Mouse (Mus musculus) granulocyte monocyte progenitor cell, adult 5-6 weeks (primary cell): Measurements from ENCODE around the gene Ets2. TPM values are rescaled to one million over a fixed set of nuclear protein-coding genes. Genes with fewer than 3 reads are reported as not detected.

ENCODE experiments used
- ATAC-seq: replicated peaks from 2 replicates; pipeline ENCODE4 v1.8.0; 2016; ENCODE audit warnings: mild to moderate bottlenecking, moderate TSS enrichment, inconsistent platforms; ENCODE audit not compliant: poor library complexity, severe bottlenecking
- total RNA-seq, 2 experiments: library from RNA; stranded (forward) in 1 of 2; stranded (reverse) in 1 of 2; fragments of 200-712, 200-1000 nt in 1 of 2; fragments of >200 nt in 1 of 2; fragmentation: Nextera tagmentation in 1 of 2; gene quantifications; 2 replicates each; pipeline ENCODE4 v1.2.3; 2014 to 2017

Gene Ets2
- total RNA-seq, 2 experiments from 2014 or later: 7.0 to 7.4 TPM

- ATAC-seq: no peak
Observed at GRCm38 (mm10) chr16:95726802-95727201, 24.9 kb downstream of the Ets2 start.

DNA sequence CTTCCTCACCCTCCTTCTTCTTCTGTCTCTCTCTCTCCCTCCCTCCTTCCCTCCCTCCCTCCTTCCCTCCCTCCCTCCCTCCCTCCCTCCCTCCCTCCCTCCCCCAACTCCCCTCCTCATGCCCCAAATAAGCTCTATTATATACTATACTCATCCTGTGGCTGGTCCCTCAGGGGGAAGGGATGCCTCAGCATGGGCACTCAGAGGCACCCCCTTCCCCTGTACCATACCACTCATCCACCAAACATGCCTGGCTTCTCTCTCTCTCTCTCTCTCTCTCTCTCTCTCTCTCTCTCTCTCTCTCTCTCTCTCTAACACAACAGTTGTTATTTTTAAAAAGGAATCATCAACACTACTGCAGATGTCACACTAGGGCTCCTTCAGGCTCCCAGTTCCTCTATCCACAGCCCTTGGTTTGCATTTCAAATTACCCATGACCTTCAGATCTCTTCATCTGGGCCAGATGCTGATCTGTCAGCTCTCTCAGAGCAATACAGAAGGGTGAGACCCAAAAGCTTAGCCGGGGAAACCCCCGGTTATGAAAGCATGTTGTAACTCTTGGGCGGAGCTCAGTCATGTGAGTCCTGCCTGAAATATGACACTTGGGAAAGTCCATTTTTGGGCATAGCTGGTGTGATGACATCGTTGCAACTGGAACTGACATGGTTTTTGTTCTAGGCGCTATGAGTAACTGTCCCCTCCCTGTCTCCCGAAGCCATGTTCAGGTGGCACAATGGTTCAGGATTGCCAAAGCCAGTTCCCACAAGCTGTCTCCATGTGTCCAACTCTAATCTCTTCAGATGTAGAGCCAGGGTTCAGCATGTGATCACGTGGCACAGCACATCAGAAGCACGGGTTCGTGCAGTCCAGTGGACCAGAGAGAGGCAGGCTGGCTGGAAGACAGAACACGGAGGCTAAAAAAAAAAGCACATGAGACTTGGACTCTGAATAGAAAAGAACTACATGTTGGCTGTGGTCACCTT lies 26.9 kb downstream of the Ets2 start:
- peak; percentile 94 for ATAC-seq

GRCm38 (mm10) chr16:95729775-95730174 lies 27.9 kb downstream of the Ets2 start:
- no peak for ATAC-seq

DNA sequence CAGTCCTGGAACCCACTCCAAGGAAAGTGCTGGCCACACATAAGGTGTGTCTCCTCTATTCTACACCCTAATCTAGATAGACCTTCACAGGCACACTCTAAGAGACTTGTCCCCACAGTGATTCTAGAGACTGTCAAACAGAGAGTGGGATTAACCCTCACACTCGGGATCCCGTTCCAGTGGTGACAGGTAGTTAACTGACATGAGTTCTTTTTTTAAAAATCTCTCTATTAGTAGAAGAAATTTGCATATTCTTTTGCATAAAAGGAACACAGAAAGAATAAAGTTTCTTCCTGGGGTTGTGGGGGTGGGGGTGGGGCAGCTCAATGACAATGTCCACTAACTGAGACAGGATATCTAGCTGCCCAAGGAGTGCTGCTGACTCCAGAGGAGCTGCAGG lies 32.9 kb downstream of the Ets2 start:
- no peak for ATAC-seq

DNA sequence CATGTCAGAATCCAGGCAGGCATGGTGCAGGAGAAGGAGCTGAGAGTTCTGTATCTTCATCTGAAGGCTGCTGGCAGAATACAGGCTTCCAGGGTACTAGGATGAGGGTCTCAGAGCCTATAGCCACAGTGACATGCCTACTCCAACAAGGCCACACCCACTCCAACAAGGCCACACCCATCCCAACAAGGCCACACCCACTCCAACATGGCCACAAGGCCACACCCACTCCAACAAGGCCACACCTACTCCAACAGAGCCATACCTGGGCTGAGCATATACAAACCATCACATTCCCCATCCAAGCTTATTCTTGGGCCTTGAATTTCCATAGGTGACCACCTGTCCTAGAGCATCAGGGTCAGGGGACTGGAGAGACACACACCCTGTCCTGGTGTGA lies 34.2 kb downstream of the Ets2 start:
- ATAC-seq: no peak

DNA sequence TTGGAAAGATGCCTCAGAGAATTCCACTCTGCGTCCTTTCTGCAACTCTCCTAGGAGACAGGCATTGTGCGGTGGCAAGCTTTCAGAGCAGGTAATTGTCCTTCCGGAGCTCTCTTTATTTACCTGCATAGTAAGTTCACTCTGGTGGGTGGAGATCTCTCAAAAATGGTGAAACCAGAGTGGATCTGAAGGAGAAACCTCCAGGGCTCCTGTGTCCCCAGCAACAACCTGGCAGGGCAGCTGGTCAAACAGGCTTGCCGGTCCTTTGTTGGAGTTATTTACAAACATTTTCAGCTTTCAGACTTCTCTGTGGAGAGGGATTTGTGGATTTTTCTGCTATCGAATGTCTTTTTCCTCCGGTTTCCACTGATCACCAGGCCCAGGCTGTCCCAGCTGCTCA lies 34.6 kb downstream of the Ets2 start:
- ATAC-seq: no peak

DNA sequence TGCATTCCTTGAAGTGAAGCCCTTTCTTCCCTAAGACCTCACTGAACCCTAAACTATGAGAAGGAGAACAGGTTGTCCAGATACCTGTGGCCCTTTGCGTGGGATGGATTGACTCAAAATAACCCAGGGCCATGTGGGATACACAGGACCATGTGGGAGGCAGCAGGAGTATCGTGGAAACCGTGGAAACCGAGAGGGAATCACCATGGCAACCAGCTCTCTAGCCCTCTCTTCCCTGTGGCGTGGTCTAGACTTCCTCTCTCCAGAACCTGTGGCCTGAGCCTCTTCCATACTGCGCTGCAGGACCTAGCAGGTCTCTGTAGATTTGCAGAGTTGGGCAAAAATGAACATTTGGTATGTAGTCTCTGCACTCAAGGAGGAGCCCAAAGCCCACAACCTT lies 37.6 kb downstream of the Ets2 start:
- ATAC-seq: no peak

DNA sequence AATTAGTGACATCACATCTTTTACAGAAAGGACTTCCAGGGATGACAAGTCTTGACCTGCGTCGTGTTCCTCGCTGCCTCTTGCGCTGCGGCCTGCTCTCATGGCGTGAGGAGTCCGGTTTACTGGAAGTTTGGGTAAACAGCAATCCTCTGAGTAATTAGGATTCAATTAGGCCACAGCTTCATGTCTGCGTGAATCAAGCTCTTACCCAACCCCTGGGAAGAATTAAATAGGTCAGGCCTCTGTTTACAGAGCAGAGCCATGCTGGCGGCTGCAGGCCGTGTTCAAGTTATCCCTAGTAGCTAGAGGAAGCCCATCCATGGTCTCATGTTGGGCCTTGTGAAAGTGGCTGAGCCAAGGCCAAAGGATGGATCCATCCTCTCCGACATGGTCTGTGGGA lies 39.5 kb downstream of the Ets2 start:
- ATAC-seq: no peak

DNA sequence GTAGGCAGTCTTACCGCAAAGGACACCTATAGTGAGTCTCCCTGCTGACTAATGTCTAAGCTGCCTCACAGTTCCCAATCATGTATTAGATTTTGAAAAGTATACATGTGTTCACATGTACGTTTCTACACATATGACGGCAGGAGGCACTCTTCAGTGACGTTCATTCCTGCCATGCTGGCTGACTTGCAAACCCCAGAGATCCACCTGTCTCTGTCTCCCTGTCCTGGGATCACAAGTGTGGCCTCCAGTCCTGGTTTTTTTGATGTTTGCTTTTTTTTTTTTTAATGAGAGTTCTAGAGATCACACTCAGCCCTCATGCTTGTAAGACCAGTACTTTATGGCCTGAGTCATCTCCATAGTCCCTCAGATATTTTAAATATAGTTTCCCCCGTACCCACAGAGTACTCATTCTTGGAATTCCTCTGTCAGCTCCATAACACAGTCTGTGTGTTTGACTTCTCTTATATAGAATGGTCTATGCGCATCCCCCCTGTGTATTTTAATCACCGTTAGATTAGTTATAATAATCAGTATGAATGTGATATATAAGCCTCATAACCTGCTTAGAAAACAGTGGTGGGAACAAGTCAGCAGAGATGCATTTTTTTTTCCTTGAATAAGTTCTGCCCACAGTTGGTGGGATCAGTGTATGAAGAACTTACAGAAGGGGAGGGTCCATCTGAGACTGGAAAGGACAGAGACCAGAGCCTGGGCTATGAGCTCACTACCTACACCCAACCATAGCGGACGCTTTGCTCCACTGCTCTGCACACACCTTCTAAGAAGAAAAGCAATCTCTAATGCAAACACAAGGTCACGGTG lies 40.3 kb downstream of the Ets2 start:
- no peak for ATAC-seq

GRCm38 (mm10) chr16:95742740-95743030 lies 40.8 kb downstream of the Ets2 start:
- ATAC-seq: no peak

DNA sequence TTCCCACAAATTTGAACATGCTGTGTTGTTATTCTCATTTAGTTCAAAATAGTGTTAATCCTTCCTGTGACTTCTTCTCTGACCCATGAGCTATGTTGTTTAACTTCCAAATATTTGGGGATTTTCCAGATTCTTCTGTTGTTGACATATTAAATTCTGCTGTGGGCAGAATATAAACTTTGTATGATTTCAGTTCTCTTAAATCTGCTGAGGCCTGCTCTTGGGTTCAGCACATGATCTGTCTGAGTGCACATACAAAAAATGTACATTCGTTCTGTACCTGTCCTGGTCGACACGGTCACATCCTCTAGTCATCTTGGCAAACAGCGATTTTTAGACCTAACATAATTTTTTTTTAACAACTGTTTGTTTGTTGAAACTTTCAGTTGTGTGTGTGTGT lies 41.2 kb downstream of the Ets2 start:
- ATAC-seq: no peak

DNA sequence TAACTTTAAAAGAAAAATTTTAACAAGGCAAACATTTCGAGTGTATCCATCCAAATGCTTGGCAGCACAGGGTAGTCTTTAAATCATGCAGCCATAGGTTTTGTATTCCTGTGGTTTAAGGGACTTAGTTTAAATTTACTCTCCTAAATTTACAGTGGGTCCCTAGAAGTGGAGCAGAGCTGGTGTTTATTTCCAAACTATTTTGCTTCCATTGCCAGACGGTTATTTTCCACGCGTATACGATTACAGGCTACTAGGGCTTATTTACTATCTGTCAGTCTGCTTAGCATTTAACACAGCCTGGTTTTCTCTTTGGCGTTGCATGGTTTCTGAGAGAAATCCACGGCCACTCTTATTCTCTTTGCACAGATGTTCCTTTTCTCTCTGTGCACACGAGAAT lies 42.9 kb downstream of the Ets2 start:
- ATAC-seq: no peak

DNA sequence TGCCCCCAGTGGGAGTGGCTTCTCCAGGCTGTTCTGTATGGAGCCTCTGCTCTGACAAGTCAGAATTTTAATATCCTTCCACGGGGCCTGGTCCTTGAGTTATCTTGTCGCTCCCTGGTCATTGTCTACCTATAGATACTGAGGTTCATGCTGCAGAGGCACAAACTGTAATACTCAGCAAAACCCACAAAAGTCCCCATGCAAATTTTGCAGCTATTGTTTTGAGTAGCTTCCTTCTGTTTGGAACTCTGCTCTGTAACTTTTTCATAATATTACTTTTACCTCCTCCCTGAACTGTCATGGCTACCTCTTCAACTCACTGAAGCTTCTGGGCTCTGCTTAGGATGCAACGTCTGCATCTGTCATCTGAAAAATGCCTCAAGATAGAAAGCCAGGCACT lies 43.8 kb downstream of the Ets2 start:
- no peak for ATAC-seq

GRCm38 (mm10) chr16:95746565-95746964 lies 44.7 kb downstream of the Ets2 start:
- ATAC-seq: no peak

GRCm38 (mm10) chr16:95749291-95750103 lies 47.6 kb downstream of the Ets2 start:
- ATAC-seq: peak; percentile 55

DNA sequence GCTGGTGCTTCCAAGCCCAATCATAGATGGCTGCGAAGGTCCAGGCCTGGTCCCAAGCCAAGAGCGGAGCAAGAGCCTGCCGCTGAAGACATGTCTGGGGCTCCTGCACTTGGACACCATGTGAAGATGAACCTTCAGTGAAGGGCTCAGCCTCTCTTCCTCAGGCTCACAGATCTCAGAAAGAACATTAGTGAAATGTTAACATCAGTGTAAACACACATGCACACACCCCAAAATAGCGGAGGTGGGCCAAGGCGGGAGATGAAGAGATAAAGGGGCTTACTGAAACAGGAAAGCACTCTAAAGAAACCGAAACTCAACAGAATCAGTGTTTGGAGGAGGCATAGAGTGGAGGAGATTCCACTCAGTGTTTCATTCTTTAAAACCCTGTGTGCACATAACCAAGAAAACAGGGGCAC lies 48.3 kb downstream of the Ets2 start:
- ATAC-seq: peak; percentile 50

DNA sequence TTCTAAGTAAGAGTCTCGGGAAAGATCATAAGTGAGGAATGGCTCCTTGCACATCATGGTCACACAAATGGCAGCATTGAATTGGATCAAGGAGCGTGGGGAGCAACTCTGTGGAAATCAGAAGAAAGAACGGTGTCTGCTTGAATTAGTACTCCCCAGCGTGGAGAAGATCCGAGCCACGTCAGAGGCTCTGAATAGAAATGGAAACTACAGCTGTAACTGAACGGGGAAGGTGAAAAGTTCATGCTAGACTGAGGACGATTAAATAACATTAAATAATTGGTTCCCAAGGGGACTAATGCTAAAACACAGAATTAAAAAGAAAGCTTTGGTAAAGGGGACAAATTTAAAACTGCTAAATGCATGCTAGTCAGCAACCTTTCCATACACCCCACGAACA lies 50.6 kb downstream of the Ets2 start:
- ATAC-seq: no peak

DNA sequence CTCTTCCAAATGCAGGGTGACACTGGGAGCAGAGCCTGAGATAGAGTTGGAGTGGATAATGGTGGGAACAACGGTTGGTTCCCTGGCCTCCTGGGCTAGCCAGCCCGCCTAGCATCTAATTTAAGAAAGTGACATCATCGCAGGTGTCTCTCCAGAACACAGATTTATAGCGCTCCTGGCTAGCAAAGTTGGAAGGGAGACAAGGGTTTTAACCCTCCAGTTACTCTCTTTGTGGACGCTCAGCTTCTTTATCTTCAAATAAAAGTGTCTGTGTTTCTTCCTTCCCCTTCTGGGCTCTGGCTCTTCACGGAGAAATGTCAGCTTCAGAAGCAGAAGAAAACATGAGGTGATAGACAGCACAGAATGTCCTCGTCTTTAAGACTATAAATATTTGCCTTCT lies 51.4 kb downstream of the Ets2 start:
- no peak for ATAC-seq

DNA sequence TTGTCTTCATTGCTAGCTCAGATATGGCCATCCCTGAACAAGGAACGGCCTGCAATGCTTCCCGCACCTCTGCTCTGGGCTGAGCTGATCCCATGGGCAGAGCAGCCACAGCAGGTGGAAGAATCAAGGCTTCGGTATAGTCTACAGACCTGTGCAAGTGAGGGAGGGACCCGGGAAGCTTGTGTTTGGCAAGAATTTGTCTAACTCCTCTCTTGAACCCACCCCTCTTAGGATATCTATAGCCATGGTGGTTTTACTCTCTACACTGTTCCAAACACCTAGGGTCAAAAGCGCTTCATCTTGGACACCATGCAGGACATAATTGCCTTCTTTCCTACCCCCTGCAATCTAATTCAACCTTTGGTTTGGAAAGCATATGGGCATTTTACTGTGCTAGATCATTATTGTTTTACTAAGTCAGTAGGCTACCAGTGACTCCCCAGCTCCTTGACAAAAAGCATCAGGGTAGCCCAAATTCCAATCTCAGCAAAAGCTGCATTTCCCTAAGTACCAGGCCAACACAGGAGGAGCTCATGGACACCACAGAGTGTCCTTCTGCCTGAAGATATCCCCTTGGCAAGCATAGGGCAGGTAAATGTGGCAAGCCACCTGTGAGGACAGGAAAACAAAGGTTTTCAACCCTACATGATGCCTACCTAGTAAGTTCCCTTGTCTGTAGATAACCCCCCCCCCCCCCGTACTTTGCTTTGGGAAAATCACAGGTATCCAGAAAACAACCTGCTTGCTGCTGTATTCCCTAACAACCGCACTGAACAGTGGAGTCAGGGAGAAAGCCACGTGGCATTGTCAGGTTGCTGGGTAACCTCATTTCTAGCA lies 57.5 kb downstream of the Ets2 start:
- ATAC-seq: no peak

GRCm38 (mm10) chr16:95759988-95760391 lies 58.1 kb downstream of the Ets2 start:
- no peak for ATAC-seq
